Mouse (Mus musculus): ENCODE data around the gene Gm13090.

Gene Gm13090

DNA sequence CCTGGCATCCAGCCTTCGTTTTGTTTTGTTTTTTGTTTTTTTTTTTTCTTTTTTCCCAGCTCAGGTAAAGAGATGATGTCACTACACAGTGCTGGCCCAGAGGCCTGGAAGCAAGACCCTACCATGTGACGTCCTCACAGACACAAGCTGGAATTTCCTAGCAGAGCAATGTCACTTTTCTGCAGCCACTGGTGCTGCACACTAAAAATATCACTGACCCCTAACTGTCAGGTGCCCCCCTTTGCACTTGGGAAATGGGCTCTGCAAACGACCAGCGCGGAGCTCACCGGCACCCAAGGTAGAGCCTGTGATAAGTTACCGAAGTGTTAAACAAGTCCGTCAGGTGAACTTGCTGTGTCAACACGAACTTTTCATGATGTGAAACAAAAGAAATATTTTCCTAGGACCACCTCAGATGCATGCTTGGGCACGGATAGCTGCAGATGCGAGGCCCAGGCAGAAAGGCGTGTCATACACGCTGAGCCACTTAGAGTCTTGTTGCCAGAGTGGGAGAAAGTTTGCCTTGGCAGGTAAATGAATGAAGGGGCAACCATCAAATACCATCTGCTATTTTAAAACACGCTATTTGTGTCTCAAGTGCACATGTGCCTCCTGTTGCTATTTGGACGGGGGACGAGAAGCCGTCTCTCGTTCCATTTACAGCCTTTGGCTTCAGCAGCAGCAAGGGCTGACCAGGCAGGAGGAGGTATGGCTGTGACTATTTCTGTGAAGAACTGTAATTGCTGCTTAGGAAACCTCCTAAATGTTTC, 7.1 kb downstream of the Gm13090 start:
- DNase-seq (ENCODE audit: extremely low read depth, low read depth, low spot score): no peak

DNA sequence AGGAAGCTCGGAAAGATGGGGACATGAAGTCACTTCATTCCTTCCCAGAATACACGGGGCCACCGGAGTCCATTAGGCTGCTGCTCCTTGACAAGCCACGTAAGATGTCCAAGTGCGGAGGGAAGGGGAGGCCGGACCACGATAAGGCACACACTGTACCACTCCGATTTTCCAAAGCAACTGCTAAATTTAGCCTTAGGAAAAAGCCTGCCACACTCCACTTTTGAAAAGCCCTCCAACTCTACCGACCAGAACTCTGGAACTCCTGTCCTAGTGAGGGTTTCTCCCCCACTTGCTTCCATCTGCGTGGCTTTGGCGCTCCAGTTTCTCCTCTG, 7.7 kb downstream of the Gm13090 start:
- DNase-seq (ENCODE audit: extremely low read depth, low read depth, low spot score): no peak

DNA sequence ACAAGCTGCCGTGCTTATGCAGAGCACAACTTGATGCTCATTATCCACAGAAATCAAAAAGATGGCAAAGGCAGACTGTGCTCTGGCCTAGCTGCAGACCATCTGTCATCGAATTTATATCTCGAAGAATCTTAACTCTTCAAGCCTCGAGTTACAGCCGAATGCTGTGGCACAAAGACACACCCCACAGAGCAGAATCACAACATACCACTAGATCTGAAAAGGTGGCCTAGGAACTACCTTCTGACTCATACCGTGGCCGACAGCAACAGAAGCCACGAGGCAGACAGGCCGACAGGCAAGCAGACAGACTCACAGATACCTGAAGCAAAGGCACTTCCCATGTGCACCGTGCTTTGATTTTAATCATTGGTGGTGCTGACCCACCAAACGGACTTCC, 14.3 kb downstream of the Gm13090 start:
- DNase-seq (ENCODE audit: extremely low read depth, low read depth, low spot score): no peak

DNA sequence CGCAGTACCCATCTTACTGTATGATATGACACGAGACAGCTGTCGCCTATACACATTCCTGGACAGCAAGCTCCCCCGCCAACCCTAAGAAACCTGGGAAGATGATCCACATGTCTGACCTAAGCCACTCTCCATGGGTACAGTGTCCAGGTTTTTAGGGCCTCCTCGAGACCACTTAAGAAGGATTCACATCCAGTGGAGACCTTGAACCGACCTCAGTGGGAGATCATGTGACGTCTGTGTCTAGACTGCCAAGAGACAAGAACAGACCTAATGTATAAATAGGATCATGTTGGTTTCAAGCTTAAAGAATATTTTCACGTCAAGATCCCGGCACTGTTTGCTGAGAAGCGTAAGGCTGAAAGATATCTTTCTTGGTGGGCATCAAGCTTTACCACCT, 14.8 kb downstream of the Gm13090 start:
- DNase-seq (ENCODE audit: extremely low read depth, low read depth, low spot score): no peak

DNA sequence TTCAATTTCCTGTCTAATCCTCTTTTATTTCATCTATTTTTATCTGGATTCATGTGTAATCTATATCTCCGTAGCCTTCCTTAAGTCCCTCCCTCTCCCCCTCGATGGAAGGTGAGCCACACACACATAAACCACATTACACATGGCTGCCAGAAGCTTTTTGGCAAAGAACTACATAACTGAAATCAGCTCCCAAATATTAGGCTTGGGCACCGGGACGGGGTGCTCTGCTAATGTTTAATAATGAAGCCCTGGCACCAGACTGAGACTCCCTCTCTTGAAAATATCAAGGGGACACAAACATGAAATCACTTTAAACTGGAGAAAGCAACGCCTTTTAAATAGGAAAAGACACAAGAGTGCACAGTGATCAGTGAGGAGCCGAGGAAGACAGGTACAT, 16.5 kb downstream of the Gm13090 start:
- no peak for DNase-seq (ENCODE audit: extremely low read depth, low read depth, low spot score)

DNA sequence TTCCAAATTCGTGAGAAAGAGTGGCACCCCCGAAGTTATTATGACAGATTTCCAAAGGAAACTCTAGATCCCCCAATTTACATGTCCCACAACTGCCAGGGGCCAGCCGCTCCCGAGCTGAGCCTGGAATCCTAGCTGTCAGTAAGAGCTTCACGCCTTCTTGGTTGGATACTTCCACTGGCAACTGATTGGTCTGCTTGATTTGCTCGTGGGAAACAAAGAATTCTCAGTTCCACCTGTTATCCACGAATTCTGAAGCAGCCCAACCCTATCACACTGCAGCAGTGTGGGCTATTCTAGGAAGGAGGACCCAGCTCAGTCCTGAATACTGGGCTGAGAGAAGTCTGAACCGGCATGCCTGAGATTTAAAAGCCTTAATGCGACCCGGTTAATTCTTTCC, 17.1 kb downstream of the Gm13090 start:
- DNase-seq (ENCODE audit: extremely low read depth, low read depth, low spot score): no peak

DNA sequence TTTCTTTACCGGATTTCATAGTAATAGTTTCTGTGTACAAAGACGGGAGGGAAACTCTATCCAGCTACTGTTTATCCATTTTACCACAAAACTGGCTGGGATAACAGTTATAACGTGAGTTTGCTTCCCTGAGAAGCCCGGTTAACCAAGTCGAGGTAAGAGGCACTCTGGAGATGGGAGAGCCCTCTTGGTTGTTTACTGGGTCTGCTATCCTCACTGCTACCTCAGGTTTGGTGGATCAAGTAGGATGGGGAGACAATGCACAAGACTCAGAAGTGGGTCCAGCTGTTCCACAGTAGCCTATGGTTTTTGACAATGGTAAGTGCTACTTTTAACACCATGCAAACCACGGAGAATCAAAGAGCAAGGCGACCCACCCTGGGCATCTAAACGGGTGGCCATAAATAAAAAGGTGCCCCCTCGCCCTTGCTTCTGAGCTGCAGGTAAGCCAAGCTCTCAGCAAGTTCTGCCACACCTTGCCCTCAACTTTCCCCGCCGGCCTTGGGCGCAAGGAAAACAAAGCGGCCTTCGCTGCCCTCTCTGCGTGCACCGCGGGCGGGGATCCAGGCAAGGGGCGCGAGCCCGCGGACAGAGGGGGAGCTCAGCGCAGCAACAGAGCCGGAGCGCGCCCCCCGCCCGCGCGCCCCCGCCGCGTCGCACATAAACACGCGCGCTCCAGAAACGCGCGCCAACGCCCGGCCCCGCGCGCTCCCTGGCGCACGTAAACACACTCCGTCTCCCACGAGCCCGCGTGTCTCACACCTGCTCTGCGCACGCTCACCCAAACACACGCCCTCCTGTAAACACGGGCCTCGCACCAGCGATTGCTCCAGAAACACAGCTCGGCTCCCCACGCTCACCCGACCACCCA, 18.0 kb downstream of the Gm13090 start:
- DNase-seq (ENCODE audit: extremely low read depth, low read depth, low spot score): no peak

DNA sequence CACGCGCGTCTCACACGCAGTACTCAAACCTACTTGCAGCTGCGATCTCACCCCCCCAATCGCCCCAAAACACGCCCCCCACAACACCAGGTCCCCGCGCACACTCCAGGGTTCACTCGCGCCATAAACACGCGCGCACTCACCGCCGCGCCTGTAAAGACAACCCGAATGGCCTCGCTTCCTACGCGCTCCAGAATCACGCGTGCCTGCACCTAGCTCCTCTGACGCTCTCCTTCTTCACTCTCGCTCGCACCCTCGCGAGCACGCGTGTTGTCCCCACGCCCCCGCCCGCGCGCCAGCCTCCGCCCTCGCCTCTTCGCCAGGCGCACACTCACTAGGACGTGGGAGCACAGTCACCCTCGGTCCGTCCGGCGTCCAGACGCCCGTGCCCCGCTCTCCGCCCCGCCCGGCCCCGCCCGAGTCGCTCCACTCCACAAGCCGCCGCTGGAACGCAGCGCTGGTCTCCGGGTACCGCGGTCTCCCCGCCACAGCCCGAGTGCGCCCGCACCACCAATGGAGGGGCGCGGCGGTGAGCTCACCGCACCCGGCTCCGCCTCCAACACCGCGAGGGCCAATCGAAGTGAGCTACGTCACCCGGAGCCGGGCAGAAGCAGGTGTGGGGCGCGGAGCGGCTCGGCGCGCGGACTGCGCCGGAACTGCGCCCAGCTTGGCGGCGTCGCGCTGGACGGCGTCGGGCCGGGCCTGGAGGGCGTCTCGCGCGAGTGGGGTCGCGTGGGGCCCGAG, 18.8 kb downstream of the Gm13090 start:
- no peak for DNase-seq (ENCODE audit: extremely low read depth, low read depth, low spot score)

DNA sequence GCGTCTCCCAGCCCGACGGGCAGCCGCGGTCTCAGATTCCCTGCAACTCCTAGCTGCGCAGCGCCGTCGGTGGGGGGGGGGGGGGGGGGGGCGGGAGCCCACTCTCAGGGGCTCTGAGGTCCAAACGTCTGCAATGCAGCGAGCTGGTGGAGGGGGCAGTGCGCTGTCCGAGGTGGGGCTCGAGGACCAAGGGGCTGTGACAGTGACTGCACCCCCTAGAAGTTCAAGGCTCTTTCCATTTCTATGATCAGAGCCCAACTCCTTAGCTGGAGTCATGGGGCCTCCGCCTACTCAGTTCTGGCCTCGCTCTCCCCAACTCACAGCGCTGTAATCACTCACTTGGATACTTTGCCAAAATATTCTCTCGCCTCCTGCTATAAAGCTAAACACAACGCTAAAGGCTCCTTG, 19.5 kb downstream of the Gm13090 start:
- no peak for DNase-seq (ENCODE audit: extremely low read depth, low read depth, low spot score)

DNA sequence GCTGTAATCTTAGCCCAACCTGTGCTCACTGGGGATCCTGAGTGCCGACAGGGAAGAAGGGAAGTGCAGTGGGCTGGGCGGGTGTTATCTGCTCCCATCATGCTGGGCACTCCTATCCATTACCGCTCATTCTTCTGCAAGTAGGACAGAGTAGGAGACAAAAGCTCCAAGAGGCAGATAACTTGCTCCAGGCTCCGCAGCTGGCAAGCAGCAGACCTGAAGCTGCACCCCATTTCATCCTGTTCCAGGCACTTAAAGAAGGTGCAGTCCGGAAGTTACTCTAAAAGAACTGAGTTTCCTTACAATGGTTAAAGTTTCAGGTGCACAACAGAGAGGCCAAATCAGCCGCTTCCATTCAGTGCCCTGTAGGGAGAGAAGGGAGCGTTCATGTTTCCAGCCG, 21.9 kb downstream of the Gm13090 start:
- no peak for DNase-seq (ENCODE audit: extremely low read depth, low read depth, low spot score)

DNA sequence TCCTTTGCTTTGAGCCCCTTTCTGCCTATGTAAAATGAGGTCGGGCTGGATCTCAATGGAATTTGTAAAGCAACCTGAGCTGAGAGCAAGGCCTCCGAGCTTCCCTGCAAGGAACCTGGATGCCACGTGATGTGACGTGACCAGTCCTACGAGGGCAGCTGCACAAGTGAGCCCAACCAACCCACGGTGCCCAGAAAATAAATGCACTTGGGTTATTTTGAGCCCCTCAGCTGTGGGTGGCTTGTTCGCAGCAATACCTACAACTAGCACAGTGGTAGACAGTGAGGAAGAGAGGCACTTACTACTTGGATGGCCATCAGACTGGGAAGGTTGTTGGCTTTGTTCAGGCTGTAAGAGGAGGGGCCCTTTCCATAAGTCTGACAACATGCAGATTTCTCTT, 25.2 kb downstream of the Gm13090 start:
- no peak for DNase-seq (ENCODE audit: extremely low read depth, low read depth, low spot score)

DNA sequence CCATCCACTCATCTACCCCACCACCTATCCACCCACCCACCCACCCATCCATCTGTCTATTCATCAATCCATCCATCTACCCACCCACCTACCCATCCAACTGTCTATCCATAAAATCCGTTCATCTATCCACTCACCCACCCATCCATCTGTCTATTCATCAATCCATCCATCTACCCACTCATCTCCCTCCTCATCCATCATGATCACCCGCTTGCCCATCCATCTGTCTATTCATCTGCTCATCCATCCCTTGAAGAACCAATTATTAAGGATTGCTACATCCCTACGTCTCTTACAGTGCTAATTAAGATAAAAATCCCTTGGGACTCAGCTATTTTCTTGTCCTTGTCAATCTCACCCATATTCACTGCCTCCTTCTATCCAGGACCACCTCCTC, 29.5 kb downstream of the Gm13090 start:
- DNase-seq (ENCODE audit: extremely low read depth, low read depth, low spot score): no peak

DNA sequence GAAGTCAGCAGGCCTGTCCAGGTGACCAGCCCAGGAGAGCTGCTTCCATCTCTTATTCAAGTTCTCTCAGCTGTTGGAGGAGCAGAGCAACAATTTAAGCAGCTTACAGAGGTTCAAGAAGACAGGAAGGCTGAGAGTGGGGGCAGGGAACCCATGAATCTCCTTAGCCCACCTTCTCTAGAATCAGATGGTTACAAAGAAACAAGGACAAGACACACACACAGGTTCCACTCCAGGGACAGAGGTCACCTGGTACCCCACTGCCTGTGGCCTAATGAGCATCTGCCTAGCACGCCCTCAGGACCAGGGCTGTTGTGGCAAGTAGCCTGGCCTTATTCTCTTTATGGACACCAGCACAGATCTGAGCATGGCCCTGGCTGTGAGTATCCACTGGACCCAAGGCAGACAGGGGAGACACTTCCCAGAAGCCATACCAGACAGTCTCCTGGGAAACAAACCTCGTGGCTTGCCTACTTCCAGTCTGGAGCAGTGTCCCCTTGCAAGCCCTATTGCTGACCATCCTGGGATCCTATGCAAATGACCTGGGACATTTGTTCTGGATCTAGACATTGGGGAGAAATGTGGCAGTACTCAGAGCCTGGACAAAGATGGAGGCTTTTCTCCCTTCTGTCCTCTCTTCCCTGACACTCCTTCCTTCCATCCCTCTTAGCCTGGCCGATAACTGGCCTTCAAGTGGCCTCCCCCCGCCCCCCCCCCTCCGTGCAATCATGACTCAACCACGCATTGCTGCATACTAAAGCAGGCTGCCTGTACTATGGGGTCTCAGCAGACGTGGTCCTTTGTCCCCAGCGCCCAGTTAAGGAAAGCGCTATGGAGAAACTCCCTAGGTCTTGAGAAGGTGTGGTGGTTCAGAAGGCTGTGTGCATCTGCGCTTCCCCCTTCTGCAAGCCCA, 38.5 kb downstream of the Gm13090 start:
- DNase-seq (ENCODE audit: extremely low read depth, low read depth, low spot score): no peak

DNA sequence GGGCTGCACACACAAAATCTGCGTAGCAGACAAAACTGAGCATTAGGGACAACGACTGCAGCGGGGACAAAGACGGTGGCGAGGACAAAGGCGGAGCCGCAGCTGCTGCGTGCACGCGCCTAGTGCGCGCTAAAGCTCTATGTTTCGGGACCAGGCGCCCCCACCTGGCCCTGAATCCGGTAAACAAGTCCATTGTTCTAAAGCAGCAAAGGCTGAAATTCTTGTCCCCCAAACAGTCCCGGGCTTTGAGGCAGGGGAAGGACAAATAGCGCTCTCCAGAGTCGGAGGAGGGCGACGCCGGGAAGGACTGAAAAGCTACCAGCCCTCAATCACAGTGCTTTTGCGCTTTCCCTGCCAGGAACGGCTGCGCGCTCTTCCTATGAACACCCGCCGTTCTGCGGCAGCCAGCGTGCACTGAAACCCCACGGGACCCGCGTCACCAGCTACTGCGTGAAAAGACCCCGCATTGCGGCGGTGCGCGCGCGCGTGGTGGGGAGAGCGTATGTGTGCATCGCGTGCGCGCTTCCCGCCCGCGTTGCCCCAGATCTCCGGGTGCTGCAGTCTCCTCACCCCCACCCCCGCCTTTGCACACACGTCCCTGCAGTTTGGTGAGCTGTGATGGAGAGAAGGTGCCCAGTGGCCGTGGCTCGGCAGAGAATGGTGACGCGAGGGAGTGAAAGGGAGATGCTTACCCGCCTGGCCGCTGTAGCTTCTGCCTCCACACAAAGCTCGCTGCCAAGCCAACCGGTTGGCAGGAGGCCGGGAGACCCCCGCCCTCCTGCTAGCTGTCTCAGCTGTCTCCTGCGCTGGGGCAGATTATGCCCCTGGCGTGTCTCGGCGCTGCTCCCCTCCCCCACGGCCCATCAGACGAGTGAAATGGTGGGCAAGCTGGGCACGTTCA, 39.5 kb downstream of the Gm13090 start:
- DNase-seq (ENCODE audit: extremely low read depth, low read depth, low spot score): no peak

DNA sequence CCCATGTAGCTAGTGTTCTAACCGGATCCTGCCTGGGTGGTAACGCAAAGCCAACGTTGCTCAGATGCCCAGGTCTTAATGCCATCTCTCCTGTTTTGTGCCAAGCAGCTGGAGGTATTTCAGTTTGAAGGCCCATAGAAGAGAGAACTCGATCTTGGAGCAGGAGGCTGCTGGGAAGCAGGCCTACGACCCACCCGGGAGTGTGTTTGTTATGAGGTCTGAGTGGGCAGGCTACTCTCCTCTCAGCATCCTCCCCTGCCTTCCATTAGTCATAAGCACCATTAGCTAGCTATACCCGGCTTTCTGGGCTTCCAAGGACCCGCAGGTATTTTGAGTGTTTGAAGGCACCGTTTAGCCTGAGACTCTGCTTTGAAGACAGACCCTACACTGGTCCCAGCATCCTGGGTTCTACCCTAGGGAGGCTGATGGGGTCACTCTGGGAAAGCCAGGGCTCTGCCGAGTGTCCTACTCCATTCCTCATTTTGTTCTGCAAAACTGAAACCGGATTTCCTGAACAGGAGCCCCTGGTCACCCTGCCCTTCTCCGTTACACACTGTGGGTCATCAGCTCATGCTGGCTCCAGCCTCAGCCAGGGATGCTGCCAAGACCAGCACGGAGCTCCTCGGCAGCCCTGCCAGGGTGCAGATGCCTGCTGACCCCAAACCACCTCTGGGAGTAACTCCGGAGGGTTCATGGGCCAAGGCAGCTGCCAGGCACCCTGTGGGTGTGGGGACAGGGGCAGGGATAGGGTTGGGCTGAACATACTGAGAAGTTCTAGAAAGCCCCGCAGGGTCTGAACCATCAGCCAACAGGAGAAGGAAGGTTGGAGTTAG, 40.6 kb downstream of the Gm13090 start:
- DNase-seq (ENCODE audit: extremely low read depth, low read depth, low spot score): no peak

DNA sequence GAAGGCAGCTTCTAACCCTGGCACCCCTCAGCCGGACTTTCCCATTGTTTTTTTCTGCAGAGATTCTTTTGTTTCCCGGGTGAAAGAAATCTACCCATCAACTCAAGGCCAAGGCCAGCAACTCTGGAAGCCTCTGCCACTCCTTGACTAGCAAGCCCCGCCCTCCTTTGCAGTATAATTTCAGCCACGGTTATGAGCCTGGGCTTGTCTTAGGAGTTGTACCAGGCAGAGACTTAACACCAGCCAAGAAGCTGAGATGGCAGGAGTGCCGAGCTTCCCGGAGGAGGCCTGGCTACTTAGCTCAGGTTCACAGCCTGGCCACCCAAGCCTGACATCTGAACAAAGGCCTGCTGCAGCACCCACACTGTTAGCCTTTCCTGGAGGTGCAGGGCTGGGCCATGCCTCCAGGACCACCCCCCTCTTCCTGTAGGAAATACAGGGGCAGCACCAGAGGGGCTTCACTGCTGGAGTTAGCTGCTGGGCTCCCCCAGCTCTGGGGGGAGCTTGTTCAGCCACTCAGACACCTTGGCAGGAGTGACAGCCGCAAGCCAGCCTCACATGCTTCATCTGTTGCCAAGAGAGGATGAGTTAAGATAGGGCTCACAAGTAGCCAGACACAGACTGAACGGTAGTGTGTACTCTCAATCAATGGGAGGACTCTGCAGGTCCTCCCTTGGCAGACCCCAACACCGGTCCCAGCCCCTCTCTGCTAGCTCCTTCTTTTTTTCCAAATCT, 41.6 kb downstream of the Gm13090 start:
- DNase-seq (ENCODE audit: extremely low read depth, low read depth, low spot score): peak; percentile 26

DNA sequence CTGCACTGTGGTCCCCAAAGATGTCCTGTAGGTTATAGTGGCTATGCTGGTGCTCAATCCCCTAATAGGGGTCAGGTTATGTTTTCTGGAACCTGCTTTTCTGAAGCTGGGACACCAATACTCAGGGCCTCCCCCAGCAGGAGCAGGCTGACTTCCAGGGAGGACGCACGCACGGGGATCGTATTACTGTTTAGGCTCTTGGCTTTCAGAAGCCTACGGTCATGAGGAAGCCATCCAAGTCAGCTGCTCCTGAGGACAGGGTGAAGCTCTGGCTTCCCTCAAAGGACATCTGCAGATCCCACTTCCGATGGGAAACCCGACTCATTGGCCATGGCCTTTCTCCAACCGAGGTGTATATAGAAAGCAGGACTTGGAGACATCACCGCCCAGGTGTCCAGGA, 43.1 kb downstream of the Gm13090 start:
- DNase-seq (ENCODE audit: extremely low read depth, low read depth, low spot score): no peak

DNA sequence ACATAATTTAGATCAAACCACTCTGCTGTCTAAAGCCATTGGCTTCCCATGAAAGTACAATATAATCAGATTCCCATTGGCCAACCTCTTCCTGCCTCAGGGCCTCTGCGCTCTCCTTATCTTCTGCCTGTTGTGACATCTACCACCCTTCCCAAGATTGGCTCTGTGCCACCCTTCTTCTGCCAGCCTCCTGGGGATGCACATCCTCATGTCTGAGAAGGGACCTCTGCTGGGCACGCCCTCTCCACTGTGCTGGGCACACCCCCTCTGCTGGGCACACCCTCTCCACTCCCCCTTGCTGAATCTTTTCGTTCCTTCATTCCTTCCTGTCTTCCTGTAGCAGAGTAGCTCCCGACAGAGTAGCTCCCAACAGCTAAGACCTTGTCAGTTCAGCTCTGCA, 44.4 kb downstream of the Gm13090 start:
- DNase-seq (ENCODE audit: extremely low read depth, low read depth, low spot score): no peak

Measured in fat pad, adult 2 months (tissue).